Mouse (Mus musculus): Measurements from ENCODE around the gene Hivep3.

The Hivep3 gene

GRCm38 (mm10) chr4:119816620-119817356, 83.2 kb downstream of the Hivep3 start:
- peak; percentile 53 for DNase-seq (ENCODE audit: low spot score)

GRCm38 (mm10) chr4:119825956-119826355, 92.4 kb downstream of the Hivep3 start:
- no peak for DNase-seq (ENCODE audit: low spot score)

GRCm38 (mm10) chr4:119828386-119828785, 94.8 kb downstream of the Hivep3 start:
- no peak for DNase-seq (ENCODE audit: low spot score)

- no peak for DNase-seq (ENCODE audit: low spot score)
Observed at GRCm38 (mm10) chr4:119828996-119829395, 95.4 kb downstream of the Hivep3 start.

- no peak for DNase-seq (ENCODE audit: low spot score)
Observed at GRCm38 (mm10) chr4:119833333-119833732, 99.7 kb downstream of the Hivep3 start.

- no peak for DNase-seq (ENCODE audit: low spot score)
Observed at GRCm38 (mm10) chr4:119833884-119834283, 100.3 kb downstream of the Hivep3 start.

GRCm38 (mm10) chr4:119836181-119836580, 102.6 kb downstream of the Hivep3 start:
- DNase-seq (ENCODE audit: low spot score), result no peak

- peak; percentile 37 for DNase-seq (ENCODE audit: low spot score)
Observed at GRCm38 (mm10) chr4:119837505-119838065, 104.0 kb downstream of the Hivep3 start.

- DNase-seq (ENCODE audit: low spot score), result no peak
Observed at GRCm38 (mm10) chr4:119838308-119838707, 104.7 kb downstream of the Hivep3 start.

- DNase-seq (ENCODE audit: low spot score), result no peak
Observed at GRCm38 (mm10) chr4:119843294-119843693, 109.7 kb downstream of the Hivep3 start.

GRCm38 (mm10) chr4:119844267-119844666, 110.7 kb downstream of the Hivep3 start:
- no peak for DNase-seq (ENCODE audit: low spot score)

GRCm38 (mm10) chr4:119845596-119846161, 112.1 kb downstream of the Hivep3 start:
- DNase-seq (ENCODE audit: low spot score), result peak; percentile 29

- DNase-seq (ENCODE audit: low spot score), result no peak
Observed at GRCm38 (mm10) chr4:119852483-119852882, 118.9 kb downstream of the Hivep3 start.

GRCm38 (mm10) chr4:119854307-119855144, 120.9 kb downstream of the Hivep3 start:
- DNase-seq (ENCODE audit: low spot score), result peak; percentile 26

GRCm38 (mm10) chr4:119859454-119859853, 125.9 kb downstream of the Hivep3 start:
- no peak for DNase-seq (ENCODE audit: low spot score)

- DNase-seq (ENCODE audit: low spot score), result no peak
Observed at GRCm38 (mm10) chr4:119861001-119861400, 127.4 kb downstream of the Hivep3 start.

GRCm38 (mm10) chr4:119865827-119866455, 132.4 kb downstream of the Hivep3 start:
- no peak for DNase-seq (ENCODE audit: low spot score)

GRCm38 (mm10) chr4:119867132-119867531, 133.5 kb downstream of the Hivep3 start:
- no peak for DNase-seq (ENCODE audit: low spot score)

- no peak for DNase-seq (ENCODE audit: low spot score)
Observed at GRCm38 (mm10) chr4:119870411-119870810, 136.8 kb downstream of the Hivep3 start.

- DNase-seq (ENCODE audit: low spot score), result no peak
Observed at GRCm38 (mm10) chr4:119871441-119871840, 137.9 kb downstream of the Hivep3 start.

GRCm38 (mm10) chr4:119871861-119872582, 138.4 kb downstream of the Hivep3 start:
- no peak for DNase-seq (ENCODE audit: low spot score)

All from retina, embryonic 14.5 days (tissue).